Mouse (Mus musculus) ES-Bruce4 (cell line): ENCODE measurements at regions not wholly inside any gene's neighbourhood (a gene's known extent, or its start where the extent isn't known, plus 50 kb on each side); places are given as distances from the start of the nearest gene placed in this dataset.

ENCODE experiments used
- CTCF ChIP-seq: IDR thresholded peaks from one replicate; pipeline ENCODE4 v1.8.1; 2011; ENCODE audit warnings: low read depth, low read length
- EP300 ChIP-seq: IDR thresholded peaks from 2 replicates; pipeline ENCODE4 v1.6.1; 2011; ENCODE audit warnings: low read depth, low read length; ENCODE audit not compliant: insufficient read depth

DNA sequence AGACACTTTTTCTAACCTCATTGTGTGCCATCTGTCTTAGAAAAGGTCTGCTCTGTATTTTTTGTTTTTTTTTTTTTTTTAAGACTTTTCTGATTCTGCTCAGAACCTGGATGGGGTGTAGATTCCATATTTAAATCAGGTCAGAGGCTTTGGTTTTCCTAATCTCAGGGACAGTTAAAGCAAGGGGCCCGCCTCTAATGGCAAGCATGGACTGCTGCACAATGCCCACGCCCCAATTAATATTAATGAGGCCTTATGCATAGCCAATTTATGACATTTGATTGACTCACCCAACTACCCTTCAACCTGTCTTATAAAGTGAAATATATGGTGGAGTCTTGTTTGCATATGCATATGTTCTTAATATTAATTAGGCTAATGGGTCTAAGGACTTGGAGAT, 662.6 kb downstream of the Bcl11a start:
- TF ChIP-seq EP300: no peak
- TF ChIP-seq CTCF: no peak
